Mouse (Mus musculus): Measurements from ENCODE around the gene Vmn2r39. TPM values are rescaled to one million over a fixed set of nuclear protein-coding genes. Genes with fewer than 3 reads are reported as not detected.
"Not testable (repeated sequence)": the region's sequence is repeated elsewhere in the genome, so short reads cannot be mapped to it uniquely, and the experiment has no call there.

Vmn2r39 gene
- total RNA-seq (2021), result not detected
- long read RNA-seq, experiment 1, result 0 reads
- long read RNA-seq, experiment 2, result 0 reads

DNA sequence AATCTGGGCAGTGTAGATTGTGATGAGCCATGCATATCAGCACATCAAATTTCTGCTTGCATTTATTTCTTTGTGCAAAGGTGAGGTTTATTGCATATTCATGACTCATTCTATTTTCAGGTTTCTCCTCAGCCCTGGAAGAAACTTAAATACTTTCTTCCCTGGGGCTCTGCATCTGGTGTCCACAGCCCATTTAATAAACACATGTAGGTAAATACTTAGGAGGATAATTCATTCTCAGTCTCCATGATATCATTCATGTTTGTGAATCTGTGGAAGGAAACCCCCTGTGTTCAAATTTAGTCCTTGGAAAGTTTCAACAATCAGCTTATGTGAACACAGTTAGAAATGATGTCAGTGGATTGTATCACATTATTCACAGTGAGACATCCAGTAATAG lies at the start of gene Vmn2r39:
TSS of gene Vmn2r39 (minus strand) at position 101 of the 400 bp plus-strand sequence.
- not testable (repeated sequence) for DNase-seq (ENCODE audit: low spot score in 2 of 2)

DNA sequence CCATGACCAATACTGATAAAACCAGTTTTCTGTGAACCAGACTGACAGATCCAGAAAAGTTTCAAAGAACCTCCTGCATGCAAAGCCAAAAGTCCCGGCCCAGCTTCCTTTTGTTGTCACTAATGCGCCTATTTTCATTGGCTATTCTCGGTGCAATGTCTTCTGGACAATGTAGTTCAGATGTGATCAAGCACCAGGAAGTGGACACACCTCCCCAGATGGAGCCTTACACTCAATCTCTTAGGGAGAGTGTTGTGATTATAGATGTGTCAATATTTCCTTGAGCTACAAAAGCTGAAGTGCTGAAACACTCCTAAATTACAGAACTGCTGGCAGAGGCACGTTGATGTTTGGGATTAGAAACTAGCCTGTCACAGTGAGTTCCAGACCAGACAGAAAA lies 34.8 kb upstream of the Vmn2r39 start:
- not testable (repeated sequence) for DNase-seq (ENCODE audit: low spot score in 2 of 2)

Other genes with a start within 250 kb of the Vmn2r39 start
- not detected for gene Vmn2r40, start 99.4 kb downstream of the Vmn2r39 start, total RNA-seq (2021)
- not detected for gene Vmn2r38, start 67.1 kb upstream of the Vmn2r39 start, total RNA-seq (2021)
- not detected for gene Vmn2r37, start 192.9 kb upstream of the Vmn2r39 start, total RNA-seq (2021)